Comparison of ENCODE assay signal across 9 mouse cellular contexts in the genomic region with DNA sequence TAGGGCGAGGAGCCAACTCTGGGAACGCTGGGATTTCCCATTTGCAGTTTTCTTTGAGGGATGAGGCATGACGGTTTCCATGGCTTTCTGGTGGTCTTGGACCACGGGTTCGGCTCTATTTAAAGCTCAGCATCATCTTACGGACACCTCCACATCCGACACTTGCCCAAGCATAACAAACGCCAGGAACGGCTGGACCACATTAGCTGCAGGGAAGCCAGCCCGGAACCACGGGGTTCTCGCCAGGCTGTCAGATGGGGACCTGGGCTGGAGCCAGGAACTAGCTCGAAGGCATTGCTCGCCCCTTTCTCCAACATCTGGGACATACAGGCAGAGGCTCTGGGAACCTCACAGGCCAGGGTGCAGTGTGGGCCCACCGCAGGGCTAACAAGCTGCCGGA. TPM values are rescaled to one million over a fixed set of nuclear protein-coding genes. Genes with fewer than 3 reads are reported as not detected.
DNase-seq lines count a peak whose midpoint lies in the region; ATAC-seq lines count a peak whose summit lies in the region.
"Had no signal": no experiment of that assay in that cellular context is flagged by ENCODE, and none has a peak within 500 bp of the region (broad histone marks: within the 10 kb centered on the region; RNA-seq: fewer than 3 reads in every experiment).

No protein-coding gene starts in this region.

- H3K9me3 ChIP-seq in neural tube, embryonic 13.5 days = no peaks in the 10 kb centered on the region
- no peaks in the 10 kb centered on the region for H3K9me3 ChIP-seq in neural tube, embryonic 15.5 days (replicated peaks)
- no peaks in the 10 kb centered on the region for H3K9me3 ChIP-seq in hindbrain, embryonic 14.5 days (ENCODE audit: control insufficient read depth, low read length)

- 0 out of 2 replicates have a peak, but pooled peaks cover 7% of the 10 kb centered on the region for H3K4me1 ChIP-seq in neural tube, embryonic 13.5 days (replicated peaks)
- no peaks in the 10 kb centered on the region for H3K4me1 ChIP-seq in neural tube, embryonic 15.5 days
- H3K4me1 ChIP-seq in hindbrain, embryonic 14.5 days (replicated peaks; ENCODE audit: control insufficient read depth, insufficient read depth, low read length) = no peaks in the 10 kb centered on the region

- no peaks in the 10 kb centered on the region for H3K27me3 ChIP-seq in neural tube, embryonic 13.5 days
- no peaks in the 10 kb centered on the region for H3K27me3 ChIP-seq in neural tube, embryonic 15.5 days (replicated peaks)
- H3K27me3 ChIP-seq in hindbrain, embryonic 14.5 days (ENCODE audit: control insufficient read depth, insufficient read depth, low read length) = no peaks in the 10 kb centered on the region

- no peak overlapping the region for H3K4me3 ChIP-seq in neural tube, embryonic 13.5 days
- H3K4me3 ChIP-seq in neural tube, embryonic 15.5 days (replicated peaks) = no peak overlapping the region
- H3K4me3 ChIP-seq in hindbrain, embryonic 14.5 days (replicated peaks; ENCODE audit: low read length) = no peak overlapping the region

- no peak for DNase-seq in frontal cortex, postnatal 14 days (ENCODE audit: low spot score in 2 of 2)
- peak; percentile 47 for DNase-seq in heart, adult 8-10 months (ENCODE audit: low spot score)
- peak; percentile 31 for DNase-seq in right cerebral cortex, postnatal 25 days
- no peak for DNase-seq in hindbrain, embryonic 14.5 days (ENCODE audit: low spot score)
- no peak for DNase-seq in ovary, postnatal 10 days (ENCODE audit: low spot score)

- H3K4me2 ChIP-seq in neural tube, embryonic 13.5 days = no peak overlapping the region
- H3K4me2 ChIP-seq in neural tube, embryonic 15.5 days = no peak overlapping the region
- no peak overlapping the region for H3K4me2 ChIP-seq in hindbrain, embryonic 14.5 days (replicated peaks)

- H3K9ac ChIP-seq in neural tube, embryonic 13.5 days = no peak overlapping the region
- no peak overlapping the region for H3K9ac ChIP-seq in neural tube, embryonic 15.5 days (replicated peaks)
- no peak overlapping the region for H3K9ac ChIP-seq in hindbrain, embryonic 14.5 days

- H3K27ac ChIP-seq in neural tube, embryonic 13.5 days (replicated peaks) = no peak overlapping the region
- no peak overlapping the region; the same call in 1 of the 2 replicates for H3K27ac ChIP-seq in neural tube, embryonic 15.5 days (replicated peaks)
- H3K27ac ChIP-seq in hindbrain, embryonic 14.5 days = no peak overlapping the region

- 60% methylated on average over 16 of the region's 16 CpGs for WGBS in neural tube, embryonic 13.5 days
- WGBS in neural tube, embryonic 15.5 days = 61% methylated on average over 16 of the region's 16 CpGs
- 60% methylated on average over 16 of the region's 16 CpGs for WGBS in hindbrain, embryonic 14.5 days

- no peaks in the 10 kb centered on the region for H3K36me3 ChIP-seq in neural tube, embryonic 13.5 days
- H3K36me3 ChIP-seq in neural tube, embryonic 15.5 days = no peaks in the 10 kb centered on the region
- H3K36me3 ChIP-seq in hindbrain, embryonic 14.5 days (replicated peaks; ENCODE audit: control insufficient read depth, insufficient read depth) = no peaks in the 10 kb centered on the region

- peak; percentile 65; the same call in 1 of the 2 replicates for ATAC-seq in frontal cortex, adult (ENCODE audit: low TSS enrichment)
- ATAC-seq in neural tube, embryonic 13.5 days (ENCODE audit: low read depth) = peak; percentile 15; the same call in 1 of the 2 replicates
- ATAC-seq in neural tube, embryonic 15.5 days (ENCODE audit: low FRiP score) = no peak
- no peak for ATAC-seq in hindbrain, embryonic 14.5 days (ENCODE audit: low FRiP score)

RNA-seq across cellular contexts. Expression of a gene that starts 17.6 kb away (rescaled TPM):
- 54.0 and 57.9 TPM in 2 replicates for polyA plus RNA-seq in neural tube, embryonic 13.5 days (2015; fragmentation: Nextera tagmentation; extraction: Ambion mirVana)
- 50.6 and 57.2 TPM in 2 replicates for polyA plus RNA-seq in neural tube, embryonic 15.5 days (2015; fragmentation: Nextera tagmentation; extraction: Ambion mirVana)
- 10 to 100 TPM; 11.2 to 14.0 (median 11.8) TPM for total RNA-seq in heart, adult 8-10 months (2022)
- polyA plus RNA-seq in hindbrain, embryonic 14.5 days (2014; fragmentation: Nextera tagmentation; extraction: Ambion mirVana) = 49.8 and 52.1 TPM in 2 replicates

RNA-seq across cellular contexts. Expression of a gene that starts 26.4 kb away (rescaled TPM):
- 22.3 and 23.4 TPM in 2 replicates for polyA plus RNA-seq in neural tube, embryonic 13.5 days (2015; fragmentation: Nextera tagmentation; extraction: Ambion mirVana)
- polyA plus RNA-seq in neural tube, embryonic 15.5 days (2015; fragmentation: Nextera tagmentation; extraction: Ambion mirVana) = 23.5 and 24.2 TPM in 2 replicates
- 10 to 100 TPM; 49.0 to 61.5 (median 51.9) TPM for total RNA-seq in heart, adult 8-10 months (2022)
- 18.5 and 18.6 TPM in 2 replicates for polyA plus RNA-seq in hindbrain, embryonic 14.5 days (2014; fragmentation: Nextera tagmentation; extraction: Ambion mirVana)

RNA-seq across cellular contexts. Expression of a gene that starts 29.3 kb away (rescaled TPM):
- polyA plus RNA-seq in neural tube, embryonic 13.5 days (2015; fragmentation: Nextera tagmentation; extraction: Ambion mirVana) = 0.10 TPM in 1 of 2 replicates, not detected in the other
- polyA plus RNA-seq in neural tube, embryonic 15.5 days (2015; fragmentation: Nextera tagmentation; extraction: Ambion mirVana) = 0.08 and 0.23 TPM in 2 replicates
- not detected for total RNA-seq in heart, adult 8-10 months (2022)
- 0.13 and 0.15 TPM in 2 replicates for polyA plus RNA-seq in hindbrain, embryonic 14.5 days (2014; fragmentation: Nextera tagmentation; extraction: Ambion mirVana)
- total RNA-seq: megakaryocyte progenitor cell, adult 5-6 weeks had no signal

RNA-seq across cellular contexts. Expression of a gene that starts 44.0 kb away (rescaled TPM):
- polyA plus RNA-seq in neural tube, embryonic 13.5 days (2015; fragmentation: Nextera tagmentation; extraction: Ambion mirVana) = 39.1 and 43.8 TPM in 2 replicates
- 34.1 and 37.9 TPM in 2 replicates for polyA plus RNA-seq in neural tube, embryonic 15.5 days (2015; fragmentation: Nextera tagmentation; extraction: Ambion mirVana)
- 1 to 10 TPM; 2.4 to 3.1 (median 2.7) TPM for total RNA-seq in heart, adult 8-10 months (2022)
- 43.1 and 46.1 TPM in 2 replicates for polyA plus RNA-seq in hindbrain, embryonic 14.5 days (2014; fragmentation: Nextera tagmentation; extraction: Ambion mirVana)

Comparison
In these comparisons a context has a peak if more than half of its experiments do, and no peak if none do; other contexts are left out.
1. ATAC-seq: peak in frontal cortex, adult (single experiment) and neural tube, embryonic 13.5 days (single experiment); none in neural tube, embryonic 15.5 days (single experiment) and hindbrain, embryonic 14.5 days (single experiment).
2. DNase-seq: peak in heart, adult 8-10 months (single experiment) and right cerebral cortex, postnatal 25 days (single experiment); none in frontal cortex, postnatal 14 days (0 of 2), hindbrain, embryonic 14.5 days (single experiment) and ovary, postnatal 10 days (single experiment).